Mouse (Mus musculus) CH12.LX (cell line): ENCODE measurements around the gene Gna14. TPM values are rescaled to one million over a fixed set of nuclear protein-coding genes. Genes with fewer than 3 reads are reported as not detected.

Experiments
- DNase-seq: peaks from one replicate; pipeline ENCODE4 v3.0.0-alpha.2; 2013; ENCODE audit errors: extremely low read depth
- H3K27ac ChIP-seq: 2 replicates; pipeline ENCODE4 v1.5.1; 2012; ENCODE audit warnings: low read depth, mild to moderate bottlenecking, control low read depth, moderate library complexity; ENCODE audit not compliant: insufficient read depth
- H3K27me3 ChIP-seq: replicated peaks from 2 replicates; pipeline ENCODE3; 2012; ENCODE audit warnings: inconsistent platforms
- H3K36me3 ChIP-seq, 2 experiments: replicated peaks in 1 of 2; 2 replicates each; pipeline versions ENCODE3 to v1.6.1; 2012; ENCODE audit warnings: inconsistent platforms in 1 of 2, low read length in 1 of 2, mild to moderate bottlenecking in 1 of 2, mixed read lengths in 1 of 2, moderate library complexity in 1 of 2; ENCODE audit not compliant: control insufficient read depth in 1 of 2, insufficient read depth in 1 of 2
- H3K4me1 ChIP-seq, 2 experiments: 2 replicates each; pipeline ENCODE4 v1.6.1; 2012; ENCODE audit warnings: inconsistent platforms in 1 of 2, moderate library complexity in 1 of 2; ENCODE audit not compliant: insufficient read depth in 2 of 2, control insufficient read depth in 1 of 2
- H3K4me2 ChIP-seq: 2 replicates; pipeline ENCODE4 v1.6.1; 2012; ENCODE audit warnings: low read depth, mild to moderate bottlenecking, control low read depth; ENCODE audit not compliant: poor library complexity, insufficient read depth, severe bottlenecking
- H3K4me3 ChIP-seq, 3 experiments: fragments of 150-350 bp in 1 of 3; sonication (generic) in 1 of 3; replicated peaks in 1 of 3; 2 replicates each; pipeline versions ENCODE3 to v1.5.1; 2011 to 2012; ENCODE audit warnings: low read depth in 2 of 3, low read length in 2 of 3, mild to moderate bottlenecking in 2 of 3, moderate library complexity in 2 of 3, control low read depth in 1 of 3, improper control_type of control experiment in 1 of 3, inconsistent platforms in 1 of 3, mixed read lengths in 1 of 3; ENCODE audit not compliant: poor library complexity in 1 of 3
- H3K79me2 ChIP-seq: replicated peaks from 2 replicates; pipeline ENCODE4 v1.6.1; 2012; ENCODE audit warnings: mild to moderate bottlenecking, moderate library complexity; ENCODE audit not compliant: control insufficient read depth, poor library complexity, insufficient read depth, severe bottlenecking; ENCODE audit errors: extremely low read depth
- H3K9ac ChIP-seq: 2 replicates; pipeline ENCODE4 v1.6.1; 2012; ENCODE audit warnings: low read depth, mild to moderate bottlenecking, control low read depth, moderate library complexity; ENCODE audit not compliant: insufficient read depth
- H3K9me3 ChIP-seq: replicated peaks from 2 replicates; pipeline ENCODE3; 2012; ENCODE audit warnings: low read length, inconsistent platforms, mixed read lengths
- BHLHE40 ChIP-seq: IDR thresholded peaks from 2 replicates; pipeline ENCODE4 v1.6.1; 2011; ENCODE audit warnings: mild to moderate bottlenecking, low read depth, low read length, improper control_type of control experiment
- CHD2 ChIP-seq: IDR thresholded peaks from 2 replicates; pipeline ENCODE4 v1.6.1; 2011; ENCODE audit warnings: low read length, improper control_type of control experiment
- EP300 ChIP-seq: IDR thresholded peaks from 2 replicates; pipeline ENCODE4 v1.6.1; 2011; ENCODE audit warnings: low read length, improper control_type of control experiment
- ETS1 ChIP-seq: conservative IDR thresholded peaks from 2 replicates; pipeline ENCODE4 v1.6.1; 2012; ENCODE audit warnings: low read depth, mild to moderate bottlenecking, inconsistent platforms, low read length, improper control_type of control experiment, moderate library complexity
- HCFC1 ChIP-seq: IDR thresholded peaks from 2 replicates; pipeline ENCODE4 v1.6.1; 2012; ENCODE audit warnings: low read depth, mild to moderate bottlenecking, inconsistent platforms, low read length, improper control_type of control experiment
- JUN ChIP-seq: IDR thresholded peaks from 2 replicates; pipeline ENCODE4 v1.6.1; 2011; ENCODE audit warnings: low read depth, mild to moderate bottlenecking, low read length, improper control_type of control experiment, moderate library complexity; ENCODE audit not compliant: insufficient read depth
- JUND ChIP-seq: conservative IDR thresholded peaks from 2 replicates; pipeline ENCODE4 v1.6.1; 2011; ENCODE audit warnings: low read depth, low read length, improper control_type of control experiment
- KAT2A ChIP-seq: IDR thresholded peaks from 2 replicates; pipeline ENCODE4 v1.6.1; 2012; ENCODE audit warnings: low read length, improper control_type of control experiment, inconsistent platforms; ENCODE audit not compliant: insufficient replicate concordance
- MAFK ChIP-seq: IDR thresholded peaks from 2 replicates; pipeline ENCODE4 v1.6.1; 2011; ENCODE audit warnings: low read length, improper control_type of control experiment; ENCODE audit not compliant: insufficient replicate concordance
- MAZ ChIP-seq: IDR thresholded peaks from 2 replicates; pipeline ENCODE4 v1.6.1; 2012; ENCODE audit warnings: low read depth, mild to moderate bottlenecking, inconsistent platforms, low read length, improper control_type of control experiment, moderate library complexity
- MXI1 ChIP-seq: IDR thresholded peaks from 2 replicates; pipeline ENCODE4 v1.6.1; 2011; ENCODE audit warnings: mild to moderate bottlenecking, low read depth, low read length, improper control_type of control experiment
- MYC ChIP-seq: IDR thresholded peaks from 2 replicates; pipeline ENCODE4 v1.6.1; 2011; ENCODE audit warnings: low read depth, mild to moderate bottlenecking, improper control_type of control experiment, low read length
- NELFE ChIP-seq: IDR thresholded peaks from 2 replicates; pipeline ENCODE4 v1.6.1; 2011; ENCODE audit warnings: low read depth, low read length, improper control_type of control experiment
- POLR2A ChIP-seq: IDR thresholded peaks from 2 replicates; pipeline ENCODE4 v1.6.1; 2011; ENCODE audit warnings: low read depth, mild to moderate bottlenecking, improper control_type of control experiment, low read length
- POLR2AphosphoS2 ChIP-seq: IDR thresholded peaks from 2 replicates; pipeline ENCODE4 v1.6.1; 2011; ENCODE audit warnings: low read depth, low read length, improper control_type of control experiment
- RCOR1 ChIP-seq: conservative IDR thresholded peaks from 2 replicates; pipeline ENCODE4 v1.6.1; 2012; ENCODE audit warnings: low read depth, mild to moderate bottlenecking, inconsistent platforms, low read length, improper control_type of control experiment
- SIN3A ChIP-seq: IDR thresholded peaks from 2 replicates; pipeline ENCODE4 v1.6.1; 2012; ENCODE audit warnings: low read length, improper control_type of control experiment, inconsistent platforms
- SMC3 ChIP-seq: IDR thresholded peaks from 2 replicates; pipeline ENCODE4 v1.6.1; 2011; ENCODE audit warnings: low read depth, low read length, improper control_type of control experiment
- TCF12 ChIP-seq: IDR thresholded peaks from 2 replicates; pipeline ENCODE4 v1.6.1; 2014; ENCODE audit warnings: low read depth, mild to moderate bottlenecking, inconsistent platforms, low read length, improper control_type of control experiment
- USF1 ChIP-seq: IDR thresholded peaks from 2 replicates; pipeline ENCODE4 v1.6.1; 2014; ENCODE audit warnings: low read depth, mild to moderate bottlenecking, inconsistent platforms, low read length, improper control_type of control experiment
- USF2 ChIP-seq: conservative IDR thresholded peaks from 2 replicates; pipeline ENCODE4 v1.6.1; 2011; ENCODE audit warnings: low read depth, low read length, improper control_type of control experiment
- ZKSCAN1 ChIP-seq: IDR thresholded peaks from 2 replicates; pipeline ENCODE4 v1.6.1; 2012; ENCODE audit warnings: low read depth, inconsistent platforms, low read length, improper control_type of control experiment, borderline replicate concordance
- ZMIZ1 ChIP-seq: IDR thresholded peaks from 2 replicates; pipeline ENCODE4 v1.6.1; 2012; ENCODE audit warnings: low read depth, mild to moderate bottlenecking, inconsistent platforms, low read length, improper control_type of control experiment
- ZNF384 ChIP-seq: IDR thresholded peaks from 2 replicates; pipeline ENCODE4 v1.6.1; 2012; ENCODE audit warnings: low read depth, low read length, improper control_type of control experiment, inconsistent platforms
- dilution Hi-C: fragments of 300-500 bp; cut with MboI; formaldehyde crosslinking; loops from 2 replicates; pipeline ENCODE4 v1.14.3; 2020; ENCODE audit warnings: low sequenced_read_pairs; ENCODE audit not compliant: extremely low pct_unique_long_range_greater_than_20kb, extremely low pct_ligation_motif_present
- in situ Hi-C: fragments of 300-500 bp; cut with MboI; formaldehyde crosslinking; loops from 3 replicates; pipeline ENCODE4 v1.14.3; 2019; ENCODE audit warnings: low sequenced_read_pairs, low pct_ligation_motif_present, low pct_unique_long_range_greater_than_20kb, mixed read lengths
- polyA plus RNA-seq: library from polyadenylated mRNA; unstranded; fragments of >175 nt; gene quantifications from 2 replicates; pipeline ENCODE4 v1.2.1, GENCODE M21; 2012; ENCODE audit warnings: low read depth; ENCODE audit not compliant: insufficient read length
- total RNA-seq, 2 experiments: library from RNA; depleted of rRNA; stranded (reverse); fragments of 300-350 nt in 1 of 2; fragments of >200 nt in 1 of 2; gene quantifications; 2 replicates each; pipeline ENCODE4 v1.2.3; 2012 to 2014

Gene Gna14
- total and polyA plus RNA-seq, 3 experiments, result 0.08 TPM; not detected in 2

- in situ Hi-C loops (no loop called here), dilution Hi-C loops (no loop called here)
- H3K9me3 ChIP-seq, result no peaks in the 10 kb centered on the region
- H3K4me3 ChIP-seq, result no peak overlapping the region
- no peak overlapping the region for H3K27ac ChIP-seq
- no peak overlapping the region for H3K4me2 ChIP-seq
- no peak for DNase-seq
- H3K9ac ChIP-seq, result no peak overlapping the region
- H3K4me1 ChIP-seq, result no peaks in the 10 kb centered on the region
- peaks cover 4 to 25% of the 10 kb centered on the region in 2 experiments for H3K36me3 ChIP-seq
- no peaks in the 10 kb centered on the region for H3K27me3 ChIP-seq
- H3K79me2 ChIP-seq, result no peaks in the 10 kb centered on the region
- TF ChIP-seq KAT2A (no peak), JUND (no peak), POLR2AphosphoS2 (no peak), MXI1 (no peak), NELFE (no peak), EP300 (no peak), CHD2 (no peak), MAZ (no peak), SIN3A (no peak), POLR2A (no peak), ZMIZ1 (no peak), BHLHE40 (no peak), TCF12 (no peak), USF1 (no peak)
- TF ChIP-seq, all 38 proteins: peak for 0
Observed at GRCm38 (mm10) chr19:16390192-16390795, 45.3 kb upstream of the Gna14 start.

DNA sequence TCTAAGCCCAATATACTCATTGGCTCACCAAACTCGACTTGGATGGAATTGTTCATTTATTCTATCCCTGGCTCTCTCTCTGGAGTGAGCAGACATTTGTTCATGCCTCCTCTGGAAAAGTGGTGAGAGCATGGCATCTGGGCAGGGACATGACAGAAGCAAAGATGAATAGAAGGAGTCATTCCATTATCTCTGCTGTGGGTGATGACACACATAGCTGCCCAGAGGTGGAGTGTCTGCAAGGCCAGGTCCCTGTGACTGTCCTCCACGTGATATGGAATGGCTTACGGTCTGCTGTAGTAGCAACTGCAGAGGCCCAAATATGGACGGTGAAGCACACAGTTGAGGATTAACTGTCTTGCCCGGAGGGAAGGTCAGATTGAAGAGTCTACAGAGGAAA lies 41.2 kb upstream of the Gna14 start:
- Histone ChIP-seq H3K9me3 (no peaks in the 10 kb centered on the region), H3K4me1 (peaks cover under 1 to 3% of the 10 kb centered on the region in 2 experiments; a peak in 2 of 4 replicates), H3K79me2 (no peaks in the 10 kb centered on the region), H3K4me2 (no peak overlapping the region), H3K9ac (no peak overlapping the region), H3K36me3 (peaks cover 0 to 5% of the 10 kb centered on the region in 2 experiments), H3K27me3 (no peaks in the 10 kb centered on the region), H3K27ac (no peak overlapping the region), H3K4me3 (no peak overlapping the region)
- TF ChIP-seq USF1 (no peak), HCFC1 (no peak), RCOR1 (no peak), ZNF384 (no peak), MYC (no peak), SMC3 (no peak), MAZ (no peak), ZKSCAN1 (no peak), MAFK (no peak), MXI1 (no peak), JUN (no peak), USF2 (no peak), JUND (no peak), ETS1 (no peak), POLR2A (no peak)
- in situ Hi-C loops (no loop called here), dilution Hi-C loops (no loop called here)
- no peak for DNase-seq
